Mouse (Mus musculus): ENCODE measurements around the gene Pde9a.

DNA sequence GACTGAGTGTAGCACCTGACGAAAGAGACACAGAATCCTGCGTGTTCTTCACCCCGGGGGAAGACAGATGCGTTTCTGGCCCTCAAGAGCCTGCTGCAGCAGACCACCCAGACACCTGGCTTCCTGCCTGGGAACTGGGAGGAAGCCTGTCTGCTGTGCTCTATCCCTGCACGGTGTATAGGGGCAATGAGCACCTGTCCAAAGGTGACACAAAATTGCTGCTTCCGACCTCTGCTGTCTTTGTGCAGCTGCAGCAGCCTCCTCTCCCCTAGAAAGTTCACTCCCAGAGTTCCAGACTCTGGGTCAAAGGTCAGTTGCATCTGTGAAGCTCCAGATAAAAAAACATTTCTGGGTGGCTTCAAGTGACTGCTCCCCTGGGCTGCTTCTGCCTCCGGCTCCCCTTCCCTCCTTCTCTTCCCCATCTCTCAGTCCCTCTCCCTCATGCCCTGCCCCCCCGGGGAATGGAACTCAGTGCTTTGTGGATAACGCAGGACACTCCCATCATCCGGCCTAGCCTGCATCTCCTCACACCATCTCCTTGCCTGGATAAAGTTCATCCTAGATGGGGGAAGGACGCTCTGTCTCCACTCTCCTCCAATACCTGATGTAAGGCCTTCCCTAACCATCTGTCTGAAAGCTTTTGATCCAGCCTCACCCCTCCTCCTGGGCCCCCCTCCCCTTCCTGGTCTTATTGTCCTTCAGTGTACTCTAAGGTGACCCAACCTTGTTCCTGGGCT, 93.3 kb downstream of the Pde9a start:
- TF ChIP-seq CTCF (IDR thresholded peaks at IDR 0.05) (no peak), EP300 (IDR thresholded peaks at IDR 0.05) (no peak)

All from lung, postnatal 0 days (tissue).